Comparison of ENCODE assay signal across 11 mouse cellular contexts in genomic region chr2:156882431-156883001, GRCm38 (mm10). TPM values are rescaled to one million over a fixed set of nuclear protein-coding genes. Genes with fewer than 3 reads are reported as not detected.
DNase-seq lines count a peak whose midpoint lies in the region; ATAC-seq and TF ChIP-seq lines count a peak whose summit lies in the region.
"Had no signal": no experiment of that assay in that cellular context is flagged by ENCODE, and none has a peak within 500 bp of the region (broad histone marks: within the 10 kb centered on the region; RNA-seq: fewer than 3 reads in every experiment).

No protein-coding gene starts in this region.

- peak overlapping the region; percentile 43 for H3K9ac ChIP-seq in heart, embryonic 11.5 days (ENCODE audit: low read depth, low read length)
- no peak overlapping the region for H3K9ac ChIP-seq in hindbrain, postnatal 0 days (replicated peaks; ENCODE audit: low read length)
- H3K9ac ChIP-seq: hindbrain, embryonic 15.5 days had no signal

- H3K27me3 ChIP-seq in heart, embryonic 11.5 days (ENCODE audit: control insufficient read depth, insufficient read depth, low read length): peaks cover 3% of the 10 kb centered on the region; the same call in 1 of the 2 replicates
- no peaks in the 10 kb centered on the region for H3K27me3 ChIP-seq in hindbrain, postnatal 0 days (ENCODE audit: insufficient read depth, low read length)
- H3K27me3 ChIP-seq: hindbrain, embryonic 15.5 days had no signal

- H3K4me2 ChIP-seq in heart, embryonic 11.5 days: peak overlapping the region; percentile 31
- H3K4me2 ChIP-seq in hindbrain, postnatal 0 days (ENCODE audit: low read depth, low read length): no peak overlapping the region
- H3K4me2 ChIP-seq: hindbrain, embryonic 15.5 days had no signal

- TF ChIP-seq CTCF in hindbrain, postnatal 0 days (IDR thresholded peaks at IDR 0.05; ENCODE audit: low read depth): no peak

- H3K27ac ChIP-seq in heart, embryonic 11.5 days (ENCODE audit: low read depth, low read length): peak overlapping the region; percentile 50; the same call in 1 of the 2 replicates
- no peak overlapping the region for H3K27ac ChIP-seq in hindbrain, postnatal 0 days
- H3K27ac ChIP-seq: hindbrain, embryonic 15.5 days had no signal

- DNase-seq in heart, postnatal 14 days: no peak
- DNase-seq in naive thymus-derived CD4-positive, alpha-beta T cell, adult 2 months (ENCODE audit: low read depth): peak; percentile 85
- no peak for DNase-seq in MN1 (ENCODE audit: low spot score)
- no peak for DNase-seq in kidney, adult 9 months
- DNase-seq in hindbrain, postnatal 0 days (ENCODE audit: low spot score): no peak
- DNase-seq: embryo, embryonic 11 days; lung, adult 18-20 months had no signal

- H3K4me1 ChIP-seq in heart, embryonic 11.5 days (ENCODE audit: control insufficient read depth, insufficient read depth, low read length): peaks cover 5% of the 10 kb centered on the region; the same call in 1 of the 2 replicates
- no peaks in the 10 kb centered on the region; the same call in 1 of the 2 replicates for H3K4me1 ChIP-seq in hindbrain, postnatal 0 days (ENCODE audit: insufficient read depth, low read length)
- H3K4me1 ChIP-seq: hindbrain, embryonic 15.5 days had no signal

- ATAC-seq in heart, embryonic 11.5 days (replicated peaks; ENCODE audit: insufficient number of reproducible peaks, low FRiP score, low TSS enrichment): peak; percentile 49
- ATAC-seq in CD4-positive, CD25-positive, alpha-beta regulatory T cell, adult 4 months: peak; percentile 35
- peak; percentile 82 for ATAC-seq in erythroid progenitor cell, adult 5-6 weeks (replicated peaks; ENCODE audit: low FRiP score, poor library complexity, severe bottlenecking)
- ATAC-seq in hindbrain, postnatal 0 days: no peak

- H3K9me3 ChIP-seq in heart, embryonic 11.5 days (replicated peaks; ENCODE audit: control insufficient read depth, low read length): no peaks in the 10 kb centered on the region
- no peaks in the 10 kb centered on the region for H3K9me3 ChIP-seq in hindbrain, postnatal 0 days (ENCODE audit: low read length)
- H3K9me3 ChIP-seq: hindbrain, embryonic 15.5 days had no signal

- intact Hi-C loops in heart, postnatal 14 days (cut with DNase I): no loop called here

- H3K4me3 ChIP-seq in heart, embryonic 11.5 days (ENCODE audit: low read depth, low read length): no peak overlapping the region
- no peak overlapping the region for H3K4me3 ChIP-seq in hindbrain, postnatal 0 days (ENCODE audit: low read length)
- H3K4me3 ChIP-seq: hindbrain, embryonic 15.5 days had no signal

- no peaks in the 10 kb centered on the region for H3K36me3 ChIP-seq in heart, embryonic 11.5 days (ENCODE audit: control insufficient read depth, insufficient read depth, low read length)
- H3K36me3 ChIP-seq in hindbrain, postnatal 0 days (ENCODE audit: insufficient read depth, low read length): no peaks in the 10 kb centered on the region
- H3K36me3 ChIP-seq: hindbrain, embryonic 15.5 days had no signal

- WGBS in heart, embryonic 11.5 days (ENCODE audit: insufficient replicate concordance): 20% methylated on average over 10 of the region's 10 CpGs
- WGBS in hindbrain, postnatal 0 days: 49% methylated on average over 10 of the region's 10 CpGs

RNA-seq across cellular contexts. Expression of gene Sla2, which starts 4.5 kb away (rescaled TPM):
- 1.0 and 1.1 TPM in 2 replicates for polyA plus RNA-seq in heart, embryonic 11.5 days (2014; fragmentation: Nextera tagmentation; extraction: Ambion mirVana)
- 1 to 10 TPM in 1 of 2 experiments, under 1 TPM in 1; 0.10 to 1.3 TPM for total RNA-seq in heart, postnatal 14 days (2021)
- polyA plus RNA-seq in CD4-positive, CD25-positive, alpha-beta regulatory T cell, adult 4 months (2017; shearing (Covaris generic)): 10 to 100 TPM; 68.5 to 86.7 TPM
- total RNA-seq in erythroid progenitor cell, adult 5-6 weeks (2015; ENCODE audit: low replicate concordance): 0.72 TPM in 1 of 2 replicates, not detected in the other
- total RNA-seq in erythroid progenitor cell, adult 5-6 weeks (2017; ENCODE audit: low replicate concordance): 0.26 and 0.68 TPM in 2 replicates
- 0.68 TPM in 1 of 2 replicates, not detected in the other for total RNA-seq in hindbrain, postnatal 0 days (2014; rRNA removed)
- polyA plus RNA-seq in hindbrain, postnatal 0 days (2015; fragmentation: Nextera tagmentation; extraction: Ambion mirVana): 0.13 and 0.15 TPM in 2 replicates

RNA-seq across cellular contexts. Expression of gene Rab5if, which starts 19.6 kb away (rescaled TPM):
- 191 TPM in 2 replicates for polyA plus RNA-seq in heart, embryonic 11.5 days (2014; fragmentation: Nextera tagmentation; extraction: Ambion mirVana)
- total RNA-seq in heart, postnatal 14 days (2021): 100 to 1,000 TPM; 119 to 128 TPM
- 1 to 10 TPM; 5.1 to 5.4 TPM for polyA plus RNA-seq in CD4-positive, CD25-positive, alpha-beta regulatory T cell, adult 4 months (2017; shearing (Covaris generic))
- 62.7 and 85.9 TPM in 2 replicates for total RNA-seq in erythroid progenitor cell, adult 5-6 weeks (2015; ENCODE audit: low replicate concordance)
- total RNA-seq in erythroid progenitor cell, adult 5-6 weeks (2017; ENCODE audit: low replicate concordance): 28.8 and 48.1 TPM in 2 replicates
- total RNA-seq in hindbrain, postnatal 0 days (2014; rRNA removed): 131 and 135 TPM in 2 replicates
- 158 and 160 TPM in 2 replicates for polyA plus RNA-seq in hindbrain, postnatal 0 days (2015; fragmentation: Nextera tagmentation; extraction: Ambion mirVana)

RNA-seq across cellular contexts. Expression of gene 4930518I15Rik, which starts 24.8 kb away (rescaled TPM):
- 4.1 and 4.6 TPM in 2 replicates for polyA plus RNA-seq in heart, embryonic 11.5 days (2014; fragmentation: Nextera tagmentation; extraction: Ambion mirVana)
- total RNA-seq in heart, postnatal 14 days (2021): 1 to 10 TPM; 1.5 to 1.6 TPM
- 10 to 100 TPM; 25.0 to 27.3 TPM for polyA plus RNA-seq in CD4-positive, CD25-positive, alpha-beta regulatory T cell, adult 4 months (2017; shearing (Covaris generic))
- 3.2 TPM in 1 of 2 replicates, not detected in the other for total RNA-seq in erythroid progenitor cell, adult 5-6 weeks (2015; ENCODE audit: low replicate concordance)
- total RNA-seq in erythroid progenitor cell, adult 5-6 weeks (2017; ENCODE audit: low replicate concordance): 3.9 and 4.0 TPM in 2 replicates
- 1.7 and 4.4 TPM in 2 replicates for total RNA-seq in hindbrain, postnatal 0 days (2014; rRNA removed)
- 3.6 and 3.8 TPM in 2 replicates for polyA plus RNA-seq in hindbrain, postnatal 0 days (2015; fragmentation: Nextera tagmentation; extraction: Ambion mirVana)

RNA-seq across cellular contexts. Expression of gene Tgif2, which starts 42.7 kb away (rescaled TPM):
- 42.7 and 44.1 TPM in 2 replicates for polyA plus RNA-seq in heart, embryonic 11.5 days (2014; fragmentation: Nextera tagmentation; extraction: Ambion mirVana)
- 1 to 10 TPM; 1.8 to 2.4 TPM for total RNA-seq in heart, postnatal 14 days (2021)
- 10 to 100 TPM; 10.4 to 14.6 TPM for polyA plus RNA-seq in CD4-positive, CD25-positive, alpha-beta regulatory T cell, adult 4 months (2017; shearing (Covaris generic))
- 2.2 and 3.8 TPM in 2 replicates for total RNA-seq in erythroid progenitor cell, adult 5-6 weeks (2015; ENCODE audit: low replicate concordance)
- 1.9 and 18.2 TPM in 2 replicates for total RNA-seq in erythroid progenitor cell, adult 5-6 weeks (2017; ENCODE audit: low replicate concordance)
- 18.2 and 26.6 TPM in 2 replicates for total RNA-seq in hindbrain, postnatal 0 days (2014; rRNA removed)
- 12.6 and 14.4 TPM in 2 replicates for polyA plus RNA-seq in hindbrain, postnatal 0 days (2015; fragmentation: Nextera tagmentation; extraction: Ambion mirVana)
